ENCODE assay signal across 9 mouse cellular contexts in genomic region chr3:115553848-115554515, GRCm38 (mm10).
A peak's percentile ranks its signal among the peaks of the same experiment; 100 is the strongest.
DNase-seq lines count a peak whose midpoint lies in the region; ATAC-seq lines count a peak whose summit lies in the region.
"Had no signal": no experiment of that assay in that cellular context is flagged by ENCODE, and none has a peak within 500 bp of the region (broad histone marks: within the 10 kb centered on the region; RNA-seq: fewer than 3 reads in every experiment).

No protein-coding gene starts in this region.

- intact Hi-C loops in left cerebral cortex, postnatal 10 days (cut with DNase I): no loop called here
- intact Hi-C loops in left cerebral cortex, postnatal 36 days (cut with DNase I): no loop called here
- intact Hi-C loops in heart, postnatal 14 days (cut with DNase I): no loop called here

- no peak overlapping the region for H3K27ac ChIP-seq in forebrain, embryonic 14.5 days (ENCODE audit: low read depth, low read length)

- ATAC-seq in forebrain, embryonic 14.5 days: no peak; the same call in 1 of the 2 replicates
- ATAC-seq in megakaryocyte progenitor cell, adult 5-6 weeks (replicated peaks; ENCODE audit: poor library complexity): peak; percentile 50; the same call in 1 of the 2 replicates
- no peak for ATAC-seq in megakaryocyte-erythroid progenitor cell, adult 5-6 weeks (replicated peaks; ENCODE audit: low FRiP score, low TSS enrichment, poor library complexity, severe bottlenecking)
- ATAC-seq in erythroblast, adult 5-6 weeks (replicated peaks; ENCODE audit: low FRiP score, poor library complexity, severe bottlenecking): no peak

- H3K4me3 ChIP-seq in forebrain, embryonic 14.5 days (ENCODE audit: low read depth, low read length): no peak overlapping the region

- no peaks in the 10 kb centered on the region for H3K9me3 ChIP-seq in forebrain, embryonic 14.5 days (replicated peaks; ENCODE audit: control insufficient read depth, low read length)

- H3K36me3 ChIP-seq in forebrain, embryonic 14.5 days (ENCODE audit: control insufficient read depth, insufficient read depth, low read length): no peaks in the 10 kb centered on the region

- H3K4me2 ChIP-seq in forebrain, embryonic 14.5 days (ENCODE audit: low read length): no peak overlapping the region
- H3K4me2 ChIP-seq: lung, embryonic 14.5 days had no signal

- no peaks in the 10 kb centered on the region for H3K4me1 ChIP-seq in forebrain, embryonic 14.5 days (ENCODE audit: control insufficient read depth, insufficient read depth, low read length)

- H3K9ac ChIP-seq in forebrain, embryonic 14.5 days (ENCODE audit: low read length): no peak overlapping the region
- H3K9ac ChIP-seq: lung, embryonic 14.5 days had no signal

- DNase-seq in left cerebral cortex, postnatal 10 days (ENCODE audit: extremely low spot score in 1 of 2, low spot score in 2 of 2): peak; percentile 4 to 32
- no peak for DNase-seq in left cerebral cortex, postnatal 36 days (ENCODE audit: low spot score in 2 of 2)
- DNase-seq in brain, adult 2 months (ENCODE audit: low read depth, low spot score): peak; percentile 39
- DNase-seq in forebrain, embryonic 14.5 days (ENCODE audit: low spot score): peak; percentile 27
- no peak for DNase-seq in heart, postnatal 14 days
- DNase-seq: lung, embryonic 14.5 days had no signal

- H3K27me3 ChIP-seq in forebrain, embryonic 14.5 days (replicated peaks; ENCODE audit: control insufficient read depth, insufficient read depth, low read length): no peaks in the 10 kb centered on the region

- 68% methylated on average over 10 of the region's 10 CpGs for WGBS in forebrain, embryonic 14.5 days

Comparison
In these comparisons a context has a peak if more than half of its experiments do, and no peak if none do; other contexts are left out.
1. DNase-seq: peak in left cerebral cortex, postnatal 10 days (2 of 2), brain, adult 2 months (single experiment) and forebrain, embryonic 14.5 days (single experiment); none in left cerebral cortex, postnatal 36 days (0 of 2) and heart, postnatal 14 days (0 of 2).